Mouse (Mus musculus) ovary, postnatal 36 days (tissue): ENCODE data around the gene Rln3.
A peak's percentile ranks its signal among the peaks of the same experiment; 100 is the strongest.

Experiments used
- DNase-seq: peaks from one replicate; pipeline ENCODE4 v3.0.0; 2022; ENCODE audit warnings: low spot score, mixed read lengths

The Rln3 gene

GRCm38 (mm10) chr8:84044900-84045299 lies at the start of gene Rln3:
Gene Rln3, minus strand, starts transcription at chr8:84045000.
- DNase-seq, result no peak

- no peak for DNase-seq
Measured at GRCm38 (mm10) chr8:84090585-84090984, 45.8 kb upstream of the Rln3 start.

- DNase-seq, result no peak
Measured at GRCm38 (mm10) chr8:84089277-84089676, 44.5 kb upstream of the Rln3 start.

- no peak for DNase-seq
Measured at GRCm38 (mm10) chr8:84087821-84088220, 43.0 kb upstream of the Rln3 start.

GRCm38 (mm10) chr8:84087156-84087555 lies 42.4 kb upstream of the Rln3 start:
- no peak for DNase-seq

- DNase-seq, result no peak
Measured at GRCm38 (mm10) chr8:84084341-84085115, 39.7 kb upstream of the Rln3 start.

- peak; percentile 24 for DNase-seq
Measured at GRCm38 (mm10) chr8:84083829-84084241, 39.0 kb upstream of the Rln3 start.

- DNase-seq, result no peak
Measured at GRCm38 (mm10) chr8:84079206-84079605, 34.4 kb upstream of the Rln3 start.

GRCm38 (mm10) chr8:84076849-84077248 lies 32.0 kb upstream of the Rln3 start:
- DNase-seq, result no peak

- DNase-seq, result no peak
Measured at GRCm38 (mm10) chr8:84076412-84076811, 31.6 kb upstream of the Rln3 start.

- DNase-seq, result peak; percentile 1
Measured at GRCm38 (mm10) chr8:84073230-84073976, 28.6 kb upstream of the Rln3 start.

GRCm38 (mm10) chr8:84072321-84072720 lies 27.5 kb upstream of the Rln3 start:
- no peak for DNase-seq

- peak; percentile 21 for DNase-seq
Measured at GRCm38 (mm10) chr8:84071921-84072320, 27.1 kb upstream of the Rln3 start.

- no peak for DNase-seq
Measured at GRCm38 (mm10) chr8:84070667-84071066, 25.9 kb upstream of the Rln3 start.

GRCm38 (mm10) chr8:84070241-84070640 lies 25.4 kb upstream of the Rln3 start:
- no peak for DNase-seq

GRCm38 (mm10) chr8:84069750-84070149 lies 24.9 kb upstream of the Rln3 start:
- DNase-seq, result no peak

GRCm38 (mm10) chr8:84069169-84069568 lies 24.4 kb upstream of the Rln3 start:
- DNase-seq, result no peak

GRCm38 (mm10) chr8:84068316-84069035 lies 23.7 kb upstream of the Rln3 start:
- no peak for DNase-seq

GRCm38 (mm10) chr8:84067911-84068310 lies 23.1 kb upstream of the Rln3 start:
- no peak for DNase-seq

- peak; percentile 97 for DNase-seq
Measured at GRCm38 (mm10) chr8:84067047-84067573, 22.3 kb upstream of the Rln3 start.

GRCm38 (mm10) chr8:84066291-84066930 lies 21.6 kb upstream of the Rln3 start, which contains the start of gene Rfx1:
Gene Rfx1, plus strand, starts transcription at chr8:84066834.
- DNase-seq, result peak; percentile 97
